Mouse (Mus musculus): ENCODE results near the gene Pcbp1.

The Pcbp1 gene

GRCm38 (mm10) chr6:86527766-86528450, 1.8 kb upstream of the Pcbp1 start:
- TF ChIP-seq GATA4 (IDR thresholded peaks at IDR 0.05; ENCODE audit: insufficient replicate concordance, low read length), result no peak

- no peak for TF ChIP-seq GATA4 (IDR thresholded peaks at IDR 0.05; ENCODE audit: insufficient replicate concordance, low read length)
Measured at GRCm38 (mm10) chr6:86526961-86527740, 1.0 kb upstream of the Pcbp1 start.

- no peak for TF ChIP-seq GATA4 (IDR thresholded peaks at IDR 0.05; ENCODE audit: insufficient replicate concordance, low read length)
Measured at GRCm38 (mm10) chr6:86525646-86526031, 482 bp downstream of the Pcbp1 start.

DNA sequence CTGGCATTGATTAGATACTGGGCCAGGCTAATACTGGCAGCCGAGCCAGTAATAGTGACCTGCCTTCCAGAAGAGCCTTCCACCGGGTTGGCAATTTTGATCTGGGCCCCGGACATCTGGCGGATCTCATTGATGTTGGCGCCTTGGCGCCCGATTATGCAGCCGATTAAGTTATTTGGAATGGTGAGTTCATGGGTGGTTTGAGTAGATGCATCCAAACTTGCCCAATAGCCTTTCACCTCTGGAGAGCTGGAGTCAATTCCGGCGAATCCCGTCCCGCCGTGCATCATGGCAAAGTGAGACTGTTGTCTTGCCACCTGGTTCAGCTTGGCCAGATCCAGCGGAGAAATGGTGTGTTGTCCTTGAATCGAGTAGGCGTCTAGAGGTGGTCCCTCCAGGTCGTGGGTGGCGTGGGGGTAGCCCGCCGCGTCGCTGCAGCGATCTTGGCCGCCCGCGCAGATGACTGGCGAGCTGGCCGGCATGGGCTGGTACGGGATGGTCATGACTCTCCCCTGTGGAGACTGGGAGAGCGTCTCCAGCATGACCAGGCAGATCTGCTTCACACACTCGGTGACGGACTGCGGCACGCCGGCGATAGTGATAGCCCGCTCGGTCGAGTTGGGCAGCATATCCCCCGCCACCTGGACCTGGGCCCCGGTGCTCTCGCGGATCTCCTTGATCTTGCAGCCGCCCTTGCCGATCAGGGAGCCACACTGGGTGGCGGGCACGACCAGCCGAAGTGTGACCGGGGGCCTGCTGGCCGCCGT, 1.1 kb downstream of the Pcbp1 start:
- TF ChIP-seq GATA4 (IDR thresholded peaks at IDR 0.05; ENCODE audit: insufficient replicate concordance, low read length), result peak; percentile 12; the same call in 1 of the 2 replicates

DNA sequence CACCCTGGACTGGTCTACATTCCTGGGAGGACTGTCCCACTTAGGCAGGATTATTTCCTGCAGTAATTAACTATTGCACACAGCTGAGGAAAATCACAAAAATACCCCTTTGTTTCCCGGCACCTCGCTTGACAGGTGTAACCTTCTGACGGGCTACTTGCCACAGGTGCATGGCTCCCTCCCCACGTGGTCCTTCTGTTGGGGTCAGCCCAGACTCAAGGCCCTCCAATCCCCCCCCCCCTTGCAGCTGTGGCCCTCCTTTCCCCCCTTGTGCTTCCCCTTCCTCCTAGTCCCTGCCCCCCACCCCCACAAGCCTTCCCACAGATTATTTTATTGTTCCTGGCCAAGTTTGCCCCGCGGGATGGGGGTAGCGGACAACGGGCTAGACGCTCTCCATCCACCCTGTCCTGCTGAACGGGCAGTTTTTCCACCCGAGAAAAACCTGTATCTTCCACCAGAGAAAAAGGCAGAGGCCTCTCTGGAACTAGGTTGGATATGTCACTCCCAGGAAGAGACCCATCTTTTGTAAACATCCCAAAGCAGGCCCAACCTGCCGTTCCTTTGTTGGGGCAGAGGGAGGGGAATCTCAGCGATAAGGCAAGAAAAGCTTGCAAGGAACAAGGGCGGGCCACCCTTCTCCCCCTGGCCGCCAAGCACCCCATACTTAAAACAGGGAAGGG, 2.2 kb downstream of the Pcbp1 start:
- no peak for TF ChIP-seq GATA4 (IDR thresholded peaks at IDR 0.05; ENCODE audit: insufficient replicate concordance, low read length)

DNA sequence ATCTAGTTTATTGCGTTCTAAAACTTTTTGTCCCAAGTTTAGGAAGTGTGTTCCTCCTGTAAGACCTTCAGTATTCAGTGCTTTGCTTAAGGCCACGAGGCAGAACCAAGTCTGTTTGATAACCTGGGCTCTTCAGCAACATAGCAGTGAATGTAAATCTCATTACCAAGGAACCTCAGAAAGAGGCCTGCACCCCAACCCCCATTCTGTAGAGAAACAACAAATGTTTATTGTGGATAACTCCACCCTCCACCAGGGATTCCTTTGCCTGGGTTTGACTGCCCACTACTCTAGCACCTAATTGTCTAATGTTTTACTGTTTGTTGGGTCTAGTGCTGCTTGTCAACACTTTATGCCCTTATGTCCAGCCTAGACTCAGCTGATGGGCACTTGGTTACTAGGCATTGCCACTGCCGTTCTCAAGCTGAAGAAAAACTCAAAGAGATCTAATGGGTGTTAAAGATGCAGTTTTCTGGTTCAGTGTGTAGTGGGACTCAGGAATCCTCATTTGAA, 2.8 kb downstream of the Pcbp1 start:
- TF ChIP-seq GATA4 (IDR thresholded peaks at IDR 0.05; ENCODE audit: insufficient replicate concordance, low read length), result no peak

- no peak for TF ChIP-seq GATA4 (IDR thresholded peaks at IDR 0.05; ENCODE audit: insufficient replicate concordance, low read length)
Measured at GRCm38 (mm10) chr6:86522001-86522911, 3.9 kb downstream of the Pcbp1 start.

- no peak for TF ChIP-seq GATA4 (IDR thresholded peaks at IDR 0.05; ENCODE audit: insufficient replicate concordance, low read length)
Measured at GRCm38 (mm10) chr6:86519767-86520345, 6.3 kb downstream of the Pcbp1 start.

DNA sequence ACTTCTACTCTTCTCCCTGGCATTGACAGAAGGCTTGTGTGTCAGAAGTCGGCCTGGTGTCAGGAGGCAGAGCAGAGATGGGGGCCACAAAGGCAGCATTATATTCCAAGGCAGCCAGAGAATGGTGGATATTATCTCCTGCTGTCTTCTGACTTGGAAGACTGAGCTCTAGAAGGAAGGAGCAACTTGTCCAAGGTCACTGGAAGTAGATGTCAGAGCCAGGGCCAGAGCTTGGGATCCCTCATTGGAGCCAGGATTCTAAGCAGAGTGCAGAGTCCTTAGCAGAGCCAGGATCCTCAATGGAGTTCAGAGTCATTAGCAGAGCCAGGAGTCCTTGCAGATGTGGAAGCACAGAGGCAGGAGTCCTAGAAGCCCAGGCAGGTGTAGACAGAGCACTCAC, 10.1 kb downstream of the Pcbp1 start:
- 0 out of 2 replicates have a peak, but pooled peaks have one; percentile 11 for TF ChIP-seq GATA4 (IDR thresholded peaks at IDR 0.05; ENCODE audit: insufficient replicate concordance, low read length)

- no peak for TF ChIP-seq GATA4 (IDR thresholded peaks at IDR 0.05; ENCODE audit: insufficient replicate concordance, low read length)
Measured at GRCm38 (mm10) chr6:86513296-86513695, 12.8 kb downstream of the Pcbp1 start.

DNA sequence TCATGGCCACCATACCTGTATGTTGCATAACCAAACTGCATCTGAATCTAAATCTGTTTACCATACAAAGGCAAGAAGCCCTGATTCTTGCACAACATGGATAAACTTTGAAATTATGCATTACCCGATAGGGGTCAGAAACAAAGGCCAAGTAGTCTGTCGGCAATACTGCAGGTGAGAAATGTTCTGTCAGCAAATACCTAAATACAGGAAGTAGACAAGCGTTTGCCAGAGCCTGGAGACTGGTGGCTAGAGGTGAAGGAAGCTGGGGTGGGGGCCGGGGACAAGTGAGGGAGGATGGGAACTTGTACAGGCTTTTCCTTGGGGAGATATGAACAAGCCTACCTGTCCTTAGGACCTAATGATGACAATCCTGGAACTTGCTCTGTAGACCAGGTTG, 15.1 kb downstream of the Pcbp1 start:
- TF ChIP-seq GATA4 (IDR thresholded peaks at IDR 0.05; ENCODE audit: insufficient replicate concordance, low read length), result no peak

DNA sequence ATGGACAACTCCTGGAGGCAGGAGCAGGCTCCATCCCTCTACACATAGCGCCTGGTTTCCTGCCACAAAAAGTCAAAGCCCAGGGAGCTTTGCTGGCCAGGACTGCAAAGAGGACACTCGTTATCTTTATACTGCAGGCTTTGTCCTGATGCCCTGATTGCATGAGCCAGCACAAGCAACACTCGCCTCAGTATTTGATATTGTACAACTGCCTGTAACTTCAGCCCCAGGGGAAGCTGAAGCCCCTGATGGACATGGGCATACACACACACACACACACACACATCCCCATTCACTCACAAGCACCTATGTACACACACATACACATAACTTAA, 16.3 kb downstream of the Pcbp1 start:
- peak; percentile 75; the same call in 1 of the 2 replicates for TF ChIP-seq GATA4 (IDR thresholded peaks at IDR 0.05; ENCODE audit: insufficient replicate concordance, low read length)

- no peak for TF ChIP-seq GATA4 (IDR thresholded peaks at IDR 0.05; ENCODE audit: insufficient replicate concordance, low read length)
Measured at GRCm38 (mm10) chr6:86509194-86509865, 16.8 kb downstream of the Pcbp1 start.

Measured in liver, adult (tissue).